Mouse (Mus musculus): ENCODE data around the gene Rufy3. TPM values are rescaled to one million over a fixed set of nuclear protein-coding genes. Genes with fewer than 3 reads are reported as not detected.

The Rufy3 gene
- 6.8 and 7.0 TPM in 2 replicates for polyA plus RNA-seq (2015; fragmentation: Nextera tagmentation; extraction: Ambion mirVana)

- Histone ChIP-seq H3K9ac (replicated peaks) (peak within 1 kb of the TSS; percentile 82), H3K4me1 (ENCODE audit: insufficient read depth) (peaks cover 3% of the 10 kb centered on the region; the same call in 1 of the 2 replicates), H3K4me2 (ENCODE audit: low read depth, low read length) (peak within 1 kb of the TSS; percentile 97), H3K9me3 (ENCODE audit: low read length) (no peaks in the 10 kb centered on the region), H3K36me3 (replicated peaks; ENCODE audit: insufficient read depth, low read length) (no peaks in the 10 kb centered on the region), H3K27me3 (ENCODE audit: insufficient read depth, low read length) (no peaks in the 10 kb centered on the region), H3K4me3 (ENCODE audit: low read depth, low read length) (peak within 1 kb of the TSS; percentile 91), H3K27ac (ENCODE audit: low read depth) (peak within 1 kb of the TSS; percentile 91)
- WGBS (ENCODE audit: insufficient replicate concordance): 2% methylated on average over 45 of the region's 71 CpGs
- TF ChIP-seq EP300 (IDR thresholded peaks at IDR 0.05; ENCODE audit: low read depth) (no peak), CTCF (IDR thresholded peaks at IDR 0.05; ENCODE audit: low read depth) (peak; percentile 66)
- DNase-seq: peak; percentile 89
- peak; percentile 90 for ATAC-seq
Measured at GRCm38 (mm10) chr5:88564501-88565147, at the start of gene Rufy3. TSS of gene Rufy3 (plus strand) at chr5:88565040.

GRCm38 (mm10) chr5:88519232-88519631 is 45.6 kb upstream of the Rufy3 start:
- TF ChIP-seq CTCF (IDR thresholded peaks at IDR 0.05; ENCODE audit: low read depth) (peak; percentile 79), EP300 (IDR thresholded peaks at IDR 0.05; ENCODE audit: low read depth) (0 out of 2 replicates have a peak, but pooled peaks have one; percentile 18)
- WGBS (ENCODE audit: insufficient replicate concordance): 5% methylated on average over 2 of the region's 2 CpGs

GRCm38 (mm10) chr5:88527657-88528056 is 37.2 kb upstream of the Rufy3 start, which contains the start of gene Jchain:
TSS of gene Jchain (minus strand) at chr5:88527891.
- H3K27me3 ChIP-seq (ENCODE audit: insufficient read depth, low read length): no peaks in the 10 kb centered on the region
- TF ChIP-seq CTCF (IDR thresholded peaks at IDR 0.05; ENCODE audit: low read depth) (no peak), EP300 (IDR thresholded peaks at IDR 0.05; ENCODE audit: low read depth) (no peak)
- no peak within 1 kb of the TSS for H3K4me2 ChIP-seq (ENCODE audit: low read depth, low read length)
- DNase-seq (no peak), ATAC-seq (no peak)
- no peak within 1 kb of the TSS for H3K4me3 ChIP-seq (ENCODE audit: low read depth, low read length)
- no peak within 1 kb of the TSS for H3K27ac ChIP-seq (ENCODE audit: low read depth)
- H3K9me3 ChIP-seq (ENCODE audit: low read length): no peaks in the 10 kb centered on the region
- H3K36me3 ChIP-seq (replicated peaks; ENCODE audit: insufficient read depth, low read length): no peaks in the 10 kb centered on the region
- H3K4me1 ChIP-seq (ENCODE audit: insufficient read depth): no peaks in the 10 kb centered on the region
- H3K9ac ChIP-seq (replicated peaks): no peak within 1 kb of the TSS
- 76% methylated on average over 3 of the region's 3 CpGs for WGBS (ENCODE audit: insufficient replicate concordance)

More at GRCm38 (mm10) chr5:88519232-88519631, 45.6 kb upstream of the Rufy3 start:
- H3K27ac ChIP-seq (ENCODE audit: low read depth): no peak overlapping the region
- H3K9me3 ChIP-seq (ENCODE audit: low read length): no peaks in the 10 kb centered on the region
- H3K4me2 ChIP-seq (ENCODE audit: low read depth, low read length): no peak overlapping the region
- no peak for ATAC-seq
- no peak overlapping the region for H3K9ac ChIP-seq (replicated peaks)
- no peak overlapping the region for H3K4me3 ChIP-seq (ENCODE audit: low read depth, low read length)
- H3K4me1 ChIP-seq (ENCODE audit: insufficient read depth): no peaks in the 10 kb centered on the region
- no peak for DNase-seq
- no peaks in the 10 kb centered on the region for H3K36me3 ChIP-seq (replicated peaks; ENCODE audit: insufficient read depth, low read length)
- H3K27me3 ChIP-seq (ENCODE audit: insufficient read depth, low read length): no peaks in the 10 kb centered on the region

GRCm38 (mm10) chr5:88530908-88531307 is 33.9 kb upstream of the Rufy3 start:
- WGBS (ENCODE audit: insufficient replicate concordance): 56% methylated on average over 1 of the region's 1 CpGs
- Histone ChIP-seq H3K27ac (ENCODE audit: low read depth) (no peak overlapping the region), H3K27me3 (ENCODE audit: insufficient read depth, low read length) (no peaks in the 10 kb centered on the region), H3K9ac (replicated peaks) (no peak overlapping the region), H3K4me3 (ENCODE audit: low read depth, low read length) (no peak overlapping the region), H3K4me1 (ENCODE audit: insufficient read depth) (no peaks in the 10 kb centered on the region), H3K9me3 (ENCODE audit: low read length) (no peaks in the 10 kb centered on the region), H3K36me3 (replicated peaks; ENCODE audit: insufficient read depth, low read length) (no peaks in the 10 kb centered on the region), H3K4me2 (ENCODE audit: low read depth, low read length) (no peak overlapping the region)
- ATAC-seq (no peak), DNase-seq (no peak)
- no peak for TF ChIP-seq CTCF (IDR thresholded peaks at IDR 0.05; ENCODE audit: low read depth)

- Histone ChIP-seq H3K27me3 (ENCODE audit: insufficient read depth, low read length) (no peaks in the 10 kb centered on the region), H3K27ac (ENCODE audit: low read depth) (no peak overlapping the region), H3K4me2 (ENCODE audit: low read depth, low read length) (no peak overlapping the region), H3K4me3 (ENCODE audit: low read depth, low read length) (no peak overlapping the region), H3K4me1 (ENCODE audit: insufficient read depth) (no peaks in the 10 kb centered on the region), H3K9ac (replicated peaks) (no peak overlapping the region), H3K9me3 (ENCODE audit: low read length) (no peaks in the 10 kb centered on the region), H3K36me3 (replicated peaks; ENCODE audit: insufficient read depth, low read length) (no peaks in the 10 kb centered on the region)
- 61% methylated on average over 3 of the region's 3 CpGs for WGBS (ENCODE audit: insufficient replicate concordance)
- ATAC-seq: no peak
- TF ChIP-seq CTCF (IDR thresholded peaks at IDR 0.05; ENCODE audit: low read depth) (no peak), EP300 (IDR thresholded peaks at IDR 0.05; ENCODE audit: low read depth) (no peak)
- DNase-seq: no peak
Measured at GRCm38 (mm10) chr5:88534697-88535096, 30.1 kb upstream of the Rufy3 start.

GRCm38 (mm10) chr5:88540845-88541244 is 24.0 kb upstream of the Rufy3 start:
- no peaks in the 10 kb centered on the region for H3K4me1 ChIP-seq (ENCODE audit: insufficient read depth)
- TF ChIP-seq CTCF (IDR thresholded peaks at IDR 0.05; ENCODE audit: low read depth) (no peak), EP300 (IDR thresholded peaks at IDR 0.05; ENCODE audit: low read depth) (no peak)
- H3K4me2 ChIP-seq (ENCODE audit: low read depth, low read length): no peak overlapping the region
- H3K36me3 ChIP-seq (replicated peaks; ENCODE audit: insufficient read depth, low read length): no peaks in the 10 kb centered on the region
- H3K27me3 ChIP-seq (ENCODE audit: insufficient read depth, low read length): no peaks in the 10 kb centered on the region
- H3K9me3 ChIP-seq (ENCODE audit: low read length): no peaks in the 10 kb centered on the region
- no peak overlapping the region for H3K4me3 ChIP-seq (ENCODE audit: low read depth, low read length)
- DNase-seq (no peak), ATAC-seq (no peak)
- no peak overlapping the region for H3K9ac ChIP-seq (replicated peaks)
- no peak overlapping the region for H3K27ac ChIP-seq (ENCODE audit: low read depth)

All from liver, postnatal 0 days (tissue).